Mouse (Mus musculus) limb, embryonic 14.5 days (tissue): ENCODE results near the gene Gm42372. TPM values are rescaled to one million over a fixed set of nuclear protein-coding genes. Genes with fewer than 3 reads are reported as not detected.

ENCODE experiments used
- ATAC-seq: fragments of 200-750 bp; cut with Nextera tagmentation; 2 replicates; pipeline ENCODE4 v1.8.0; 2017; ENCODE audit warnings: low read depth, moderate number of reproducible peaks, moderate TSS enrichment; ENCODE audit not compliant: low FRiP score
- DNase-seq: peaks from one replicate; pipeline ENCODE4 v3.0.0-alpha.2; 2015; ENCODE audit warnings: low spot score
- H3K27ac ChIP-seq: fragments of 300-500 bp; sonication (generic); replicated peaks from 2 replicates; pipeline ENCODE4 v1.5.1; 2014; ENCODE audit warnings: low read depth, mild to moderate bottlenecking, low read length, moderate library complexity, mixed read lengths
- H3K27me3 ChIP-seq: fragments of 300-500 bp; sonication (generic); 2 replicates; pipeline ENCODE4 v1.6.1; 2014; ENCODE audit warnings: low read length, mixed read lengths; ENCODE audit not compliant: control insufficient read depth, insufficient read depth
- H3K36me3 ChIP-seq: fragments of 300-500 bp; sonication (generic); 2 replicates; pipeline ENCODE4 v1.6.1; 2014; ENCODE audit warnings: mild to moderate bottlenecking, low read length, moderate library complexity, mixed read lengths; ENCODE audit not compliant: control insufficient read depth, insufficient read depth
- H3K4me1 ChIP-seq: fragments of 300-500 bp; sonication (generic); 2 replicates; pipeline ENCODE4 v1.6.1; 2014; ENCODE audit warnings: antibody characterized with exemption, low read length, mixed read lengths; ENCODE audit not compliant: control insufficient read depth, insufficient read depth
- H3K4me2 ChIP-seq: fragments of 300-500 bp; sonication (generic); replicated peaks from 2 replicates; pipeline ENCODE4 v1.6.1; 2014; ENCODE audit warnings: low read depth, mild to moderate bottlenecking, low read length, moderate library complexity; ENCODE audit not compliant: severe bottlenecking
- H3K4me3 ChIP-seq: fragments of 300-500 bp; sonication (generic); replicated peaks from 2 replicates; pipeline ENCODE4 v1.5.1; 2014; ENCODE audit warnings: low read length
- H3K9ac ChIP-seq: fragments of 300-500 bp; sonication (generic); 2 replicates; pipeline ENCODE4 v1.6.1; 2014; ENCODE audit warnings: mild to moderate bottlenecking, low read depth, low read length, moderate library complexity; ENCODE audit not compliant: severe bottlenecking
- H3K9me3 ChIP-seq: fragments of 300-500 bp; sonication (generic); 2 replicates; pipeline ENCODE4 v1.6.1; 2016; ENCODE audit warnings: low read length; ENCODE audit not compliant: control insufficient read depth
- POLR2A ChIP-seq: fragments of 200-500 bp; IDR thresholded peaks from 2 replicates; pipeline ENCODE4 v1.8.0; 2012; ENCODE audit warnings: inconsistent platforms, mild to moderate bottlenecking, moderate library complexity, borderline replicate concordance; ENCODE audit not compliant: insufficient read depth, insufficient read length; ENCODE audit errors: extremely low read depth
- WGBS: fragments of 180-500 bp; shearing (Covaris S2); extraction: QIAGEN DNeasy Blood & Tissue Kit; methylation state at CpG from one replicate; pipeline ENCODE4 v1.1.7; 2014; 5-methylcytosine and 5-hydroxymethylcytosine counted together
- polyA plus RNA-seq, 2 experiments: library from polyadenylated mRNA; depleted of rRNA in 1 of 2; stranded (reverse) in 1 of 2; unstranded in 1 of 2; fragments of >200 nt; fragmentation: Nextera tagmentation in 1 of 2; extraction: Ambion mirVana in 1 of 2; gene quantifications; 2 replicates each; pipeline versions ENCODE4 v1.2.1 to v1.2.3; 2012 to 2014

Gene Gm42372
- polyA plus RNA-seq, 2 experiments: 0.17 to 0.34 TPM

DNA sequence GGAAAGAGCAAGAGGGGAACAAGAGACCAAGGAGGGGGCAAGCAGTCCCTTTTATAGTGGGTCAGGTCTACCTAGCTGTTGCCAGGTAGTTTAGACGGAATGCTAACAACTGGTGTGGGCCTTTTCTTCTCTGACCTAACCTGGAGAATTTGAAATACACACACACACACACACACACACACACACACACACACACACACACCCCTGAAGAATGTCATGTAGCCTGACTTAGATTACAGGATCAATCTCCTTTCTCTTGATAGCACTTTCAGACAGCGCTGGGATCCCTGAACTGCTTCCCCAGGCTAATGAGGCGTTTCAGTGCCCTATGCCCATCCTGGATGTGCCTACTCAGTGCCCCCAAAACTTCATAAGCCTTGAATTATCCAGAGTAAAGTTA lies 4.3 kb upstream of the Gm42372 start:
- no peak for DNase-seq
- H3K9ac ChIP-seq: no peak overlapping the region
- H3K27ac ChIP-seq: no peak overlapping the region
- H3K4me1 ChIP-seq: peaks cover 23% of the 10 kb centered on the region
- no peak overlapping the region for H3K4me2 ChIP-seq
- no peaks in the 10 kb centered on the region for H3K36me3 ChIP-seq
- H3K4me3 ChIP-seq: no peak overlapping the region
- no peaks in the 10 kb centered on the region for H3K9me3 ChIP-seq
- TF ChIP-seq POLR2A: no peak
- H3K27me3 ChIP-seq: no peaks in the 10 kb centered on the region
- no peak for ATAC-seq
- 91% methylated on average over 3 of the region's 3 CpGs for WGBS

DNA sequence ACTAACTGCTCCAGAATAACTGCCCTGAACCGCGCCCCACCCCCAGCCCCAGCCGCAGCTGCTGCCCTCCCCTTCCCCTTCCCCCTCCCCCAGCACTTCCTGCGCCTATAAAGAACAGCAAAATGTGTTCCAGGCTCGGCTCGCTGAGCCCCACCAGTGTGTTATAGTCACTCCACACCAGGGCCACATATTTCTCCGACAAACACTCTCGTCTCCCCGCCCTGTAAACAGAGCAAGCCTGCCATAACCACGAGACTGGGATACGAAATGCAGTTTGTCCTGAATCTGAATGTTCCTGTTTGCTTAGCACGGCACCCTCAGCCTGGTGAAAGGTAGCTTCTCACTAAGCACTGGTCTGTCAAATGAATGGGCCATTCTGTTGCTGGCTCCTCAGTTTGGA lies 2.5 kb upstream of the Gm42372 start:
- Histone ChIP-seq H3K4me2 (peak overlapping the region; percentile 41), H3K4me3 (peak overlapping the region; percentile 20; the same call in 1 of the 2 replicates), H3K9me3 (no peaks in the 10 kb centered on the region), H3K27ac (peak overlapping the region; percentile 88), H3K9ac (0 out of 2 replicates have a peak overlapping the region, but pooled peaks have one; percentile 14), H3K36me3 (no peaks in the 10 kb centered on the region), H3K4me1 (peaks cover 23% of the 10 kb centered on the region), H3K27me3 (no peaks in the 10 kb centered on the region)
- DNase-seq: peak; percentile 71
- under 1% methylated on average over 11 of the region's 12 CpGs for WGBS
- peak; percentile 84 for ATAC-seq
- no peak for TF ChIP-seq POLR2A

DNA sequence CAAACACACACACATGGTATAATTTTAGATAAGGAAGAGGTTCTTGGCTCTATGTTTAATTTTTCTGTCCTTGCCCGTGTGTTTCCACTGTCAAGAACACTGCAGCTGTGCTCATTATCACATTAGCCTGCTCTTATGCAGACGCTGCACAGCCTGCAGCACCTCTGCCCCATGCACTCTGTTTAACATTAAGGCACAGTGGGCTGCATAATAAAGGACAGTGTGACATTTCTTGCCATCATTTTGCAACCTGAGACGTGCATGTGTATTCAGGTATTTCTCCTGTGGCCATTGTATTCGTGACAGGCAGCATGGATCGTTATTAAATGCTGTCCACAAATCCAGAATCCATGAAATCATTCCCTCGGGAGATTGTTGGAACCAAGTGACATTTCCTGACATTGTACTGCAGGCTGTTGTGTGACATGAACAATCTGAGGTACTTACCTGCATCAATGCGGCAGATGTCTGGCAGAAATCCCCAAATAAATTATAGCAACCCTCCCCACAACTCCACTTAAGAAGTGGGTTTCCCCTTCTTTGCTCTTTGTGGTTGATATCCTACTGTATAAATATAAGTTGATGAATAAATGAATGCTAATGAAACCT lies 4.8 kb downstream of the Gm42372 start:
- no peak overlapping the region for H3K4me2 ChIP-seq
- ATAC-seq: no peak
- TF ChIP-seq POLR2A: no peak
- H3K27me3 ChIP-seq: no peaks in the 10 kb centered on the region
- no peak overlapping the region for H3K9ac ChIP-seq
- 25% methylated on average over 7 of the region's 7 CpGs for WGBS
- no peak for DNase-seq
- H3K4me3 ChIP-seq: no peak overlapping the region
- H3K9me3 ChIP-seq: no peaks in the 10 kb centered on the region
- H3K4me1 ChIP-seq: peaks cover 37% of the 10 kb centered on the region
- H3K27ac ChIP-seq: 0 out of 2 replicates have a peak overlapping the region, but pooled peaks have one; percentile 26
- H3K36me3 ChIP-seq: no peaks in the 10 kb centered on the region

GRCm38 (mm10) chr7:16988405-16988804 lies 5.5 kb downstream of the Gm42372 start:
- Histone ChIP-seq H3K9me3 (no peaks in the 10 kb centered on the region), H3K4me2 (no peak overlapping the region), H3K27ac (no peak overlapping the region), H3K9ac (no peak overlapping the region), H3K4me1 (peaks cover 35% of the 10 kb centered on the region), H3K27me3 (no peaks in the 10 kb centered on the region), H3K36me3 (no peaks in the 10 kb centered on the region), H3K4me3 (no peak overlapping the region)
- no peak for TF ChIP-seq POLR2A
- peak; percentile 42 for ATAC-seq
- DNase-seq: peak; percentile 80
- 25% methylated on average over 3 of the region's 3 CpGs for WGBS

GRCm38 (mm10) chr7:16990006-16990744 lies 7.3 kb downstream of the Gm42372 start:
- no peak for ATAC-seq
- no peak for TF ChIP-seq POLR2A
- H3K4me2 ChIP-seq: 0 out of 2 replicates have a peak overlapping the region, but pooled peaks have one; percentile 3

More at GRCm38 (mm10) chr7:16990006-16990744, 7.3 kb downstream of the Gm42372 start:
- Histone ChIP-seq H3K9ac (0 out of 2 replicates have a peak overlapping the region, but pooled peaks have one; percentile 16), H3K27ac (peak overlapping the region; percentile 14), H3K4me1 (peaks cover 41% of the 10 kb centered on the region), H3K9me3 (no peaks in the 10 kb centered on the region), H3K4me3 (no peak overlapping the region), H3K36me3 (no peaks in the 10 kb centered on the region), H3K27me3 (no peaks in the 10 kb centered on the region)
- peak; percentile 42 for DNase-seq
- WGBS: 40% methylated on average over 15 of the region's 15 CpGs
